11 mouse cellular contexts compared by ENCODE assay signal in the genomic region with DNA sequence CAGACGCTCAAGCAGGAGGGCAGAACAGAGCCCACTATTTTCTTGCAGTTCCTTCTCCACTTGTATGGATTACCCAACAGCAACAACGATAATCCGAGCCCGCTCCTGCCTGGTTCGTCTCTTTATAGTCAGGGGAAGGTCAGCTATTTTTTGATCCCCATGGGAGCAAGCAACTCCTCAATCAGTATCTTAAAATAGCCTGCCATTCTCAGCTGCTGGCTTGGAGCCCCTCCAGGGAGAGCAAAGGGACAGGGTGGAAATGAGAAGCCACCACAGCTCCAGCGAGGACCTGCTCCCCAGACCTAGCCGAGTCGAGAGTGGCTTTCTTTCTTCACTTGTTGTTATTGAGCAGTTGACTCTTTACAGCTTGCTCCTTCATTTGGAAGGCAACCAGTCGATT. TPM values are rescaled to one million over a fixed set of nuclear protein-coding genes. Genes with fewer than 3 reads are reported as not detected.
DNase-seq lines count a peak whose midpoint lies in the region; ATAC-seq lines count a peak whose summit lies in the region.
"Had no signal": no experiment of that assay in that cellular context is flagged by ENCODE, and none has a peak within 500 bp of the region (broad histone marks: within the 10 kb centered on the region; RNA-seq: fewer than 3 reads in every experiment).

A gene (plus strand): TSS at position 251 of the 400 bp plus-strand sequence.

- H3K4me3 ChIP-seq in heart, embryonic 12.5 days, result peak within 1 kb of the TSS; percentile 7
- no peak within 1 kb of the TSS for H3K4me3 ChIP-seq in hindbrain, embryonic 16.5 days (ENCODE audit: low read length)
- H3K4me3 ChIP-seq: forebrain, embryonic 13.5 days; midbrain, embryonic 12.5 days had no signal

- H3K4me2 ChIP-seq in heart, embryonic 12.5 days, result peak within 1 kb of the TSS; percentile 55
- no peak within 1 kb of the TSS for H3K4me2 ChIP-seq in hindbrain, embryonic 16.5 days (ENCODE audit: low read length)
- H3K4me2 ChIP-seq: forebrain, embryonic 13.5 days; midbrain, embryonic 12.5 days had no signal

- H3K27me3 ChIP-seq in heart, embryonic 12.5 days (replicated peaks), result no peaks in the 10 kb centered on the region
- no peaks in the 10 kb centered on the region for H3K27me3 ChIP-seq in hindbrain, embryonic 16.5 days (replicated peaks; ENCODE audit: control insufficient read depth, insufficient read depth, low read length)
- H3K27me3 ChIP-seq: forebrain, embryonic 13.5 days; midbrain, embryonic 12.5 days had no signal

- no peaks in the 10 kb centered on the region for H3K9me3 ChIP-seq in heart, embryonic 12.5 days (replicated peaks)
- no peaks in the 10 kb centered on the region for H3K9me3 ChIP-seq in hindbrain, embryonic 16.5 days (ENCODE audit: control insufficient read depth, low read length)
- H3K9me3 ChIP-seq: forebrain, embryonic 13.5 days; midbrain, embryonic 12.5 days had no signal

- intact Hi-C loops in gastrocnemius, postnatal 14 days (cut with DNase I; ENCODE audit: low total_unique reads), result no loop called here

- H3K36me3 ChIP-seq in heart, embryonic 12.5 days, result no peaks in the 10 kb centered on the region
- no peaks in the 10 kb centered on the region for H3K36me3 ChIP-seq in hindbrain, embryonic 16.5 days (ENCODE audit: control insufficient read depth, insufficient read depth, low read length)
- H3K36me3 ChIP-seq: midbrain, embryonic 12.5 days had no signal

- peak within 1 kb of the TSS; percentile 90 for H3K27ac ChIP-seq in heart, embryonic 12.5 days (ENCODE audit: poor library complexity, severe bottlenecking)
- no peak within 1 kb of the TSS for H3K27ac ChIP-seq in hindbrain, embryonic 16.5 days (ENCODE audit: low read depth, low read length)
- H3K27ac ChIP-seq: forebrain, embryonic 13.5 days; midbrain, embryonic 12.5 days had no signal

- peak; percentile 7 for DNase-seq in lung, postnatal 36 days
- no peak for DNase-seq in lung, postnatal 4 days
- DNase-seq in gastrocnemius, postnatal 14 days, result peak; percentile 86
- DNase-seq in skeletal muscle tissue, adult 2 months (ENCODE audit: low read depth, low spot score), result peak; percentile 95
- no peak for DNase-seq in ovary, postnatal 14 days (ENCODE audit: low spot score)
- DNase-seq: lung, adult 2 months; right cerebral cortex, postnatal 14 days had no signal

- H3K9ac ChIP-seq in heart, embryonic 12.5 days, result no peak within 1 kb of the TSS; the same call in 1 of the 2 replicates
- H3K9ac ChIP-seq in hindbrain, embryonic 16.5 days (ENCODE audit: low read depth, low read length), result no peak within 1 kb of the TSS
- H3K9ac ChIP-seq: forebrain, embryonic 13.5 days; midbrain, embryonic 12.5 days had no signal

- whole genome bisulfite sequencing in heart, embryonic 12.5 days, result 31% methylated on average over 9 of the region's 9 CpGs
- 80% methylated on average over 9 of the region's 9 CpGs for WGBS in hindbrain, embryonic 16.5 days

- ATAC-seq in heart, embryonic 12.5 days (ENCODE audit: insufficient number of reproducible peaks, low FRiP score), result no peak
- no peak for ATAC-seq in hindbrain, embryonic 16.5 days
- ATAC-seq: forebrain, embryonic 13.5 days had no signal

- peaks cover 17% of the 10 kb centered on the region for H3K4me1 ChIP-seq in heart, embryonic 12.5 days (replicated peaks)
- no peaks in the 10 kb centered on the region for H3K4me1 ChIP-seq in hindbrain, embryonic 16.5 days (ENCODE audit: control insufficient read depth, insufficient read depth, low read depth, low read length)
- H3K4me1 ChIP-seq: forebrain, embryonic 13.5 days; midbrain, embryonic 12.5 days had no signal

RNA-seq across cellular contexts. Expression of the gene that starts here (rescaled TPM):
- 100 to 1,000 TPM; 181 to 201 TPM for total RNA-seq in gastrocnemius, postnatal 14 days (2021)
- polyA plus RNA-seq in heart, embryonic 12.5 days (2016; fragmentation: Nextera tagmentation; extraction: Ambion mirVana), result 21.1 and 22.9 TPM in 2 replicates
- polyA plus RNA-seq in hindbrain, embryonic 16.5 days (2015; fragmentation: Nextera tagmentation; extraction: Ambion mirVana), result 0.11 and 0.71 TPM in 2 replicates
- polyA plus RNA-seq: midbrain, embryonic 12.5 days had no signal

Comparison
In these comparisons a context has a peak if more than half of its experiments do, and no peak if none do; other contexts are left out.
1. RNA of the gene that starts here (polyA plus RNA-seq): 21.1 to 22.9 TPM in heart, embryonic 12.5 days; 0.11 to 0.71 TPM in hindbrain, embryonic 16.5 days; every median in the first group is over 10 times any median in the second.
2. DNase-seq: peak in lung, postnatal 36 days (single experiment), gastrocnemius, postnatal 14 days (single experiment) and skeletal muscle tissue, adult 2 months (single experiment); none in lung, postnatal 4 days (0 of 2) and ovary, postnatal 14 days (single experiment).